Comparison of ENCODE assay signal across 14 mouse cellular contexts in genomic region chr12:5443091-5443531, GRCm38 (mm10).
A peak's percentile ranks its signal among the peaks of the same experiment; 100 is the strongest.
DNase-seq lines count a peak whose midpoint lies in the region; ATAC-seq and TF ChIP-seq lines count a peak whose summit lies in the region.
"Had no signal": no experiment of that assay in that cellular context is flagged by ENCODE, and none has a peak within 500 bp of the region (broad histone marks: within the 10 kb centered on the region; RNA-seq: fewer than 3 reads in every experiment).

No protein-coding gene starts in this region.

- H3K4me2 ChIP-seq in limb, embryonic 13.5 days (replicated peaks), result no peak overlapping the region
- no peak overlapping the region for H3K4me2 ChIP-seq in embryonic facial prominence, embryonic 14.5 days (ENCODE audit: low read depth, low read length)
- H3K4me2 ChIP-seq in forebrain, embryonic 14.5 days (ENCODE audit: low read length), result no peak overlapping the region
- no peak overlapping the region for H3K4me2 ChIP-seq in limb, embryonic 14.5 days (replicated peaks; ENCODE audit: low read depth, low read length, severe bottlenecking)

- ATAC-seq in limb, embryonic 13.5 days (ENCODE audit: low FRiP score, low read depth), result peak; percentile 60
- ATAC-seq in embryonic facial prominence, embryonic 14.5 days (ENCODE audit: low read depth), result peak; percentile 72
- ATAC-seq in forebrain, embryonic 14.5 days, result no peak
- peak; percentile 62 for ATAC-seq in limb, embryonic 14.5 days (ENCODE audit: low FRiP score, low read depth)

- H3K4me1 ChIP-seq in limb, embryonic 13.5 days, result peaks cover 14% of the 10 kb centered on the region
- H3K4me1 ChIP-seq in limb, embryonic 10.5 days, result peaks cover 5% of the 10 kb centered on the region; the same call in 1 of the 2 replicates
- peaks cover 16% of the 10 kb centered on the region for H3K4me1 ChIP-seq in embryonic facial prominence, embryonic 14.5 days (ENCODE audit: control insufficient read depth, insufficient read depth, low read length)
- H3K4me1 ChIP-seq in forebrain, embryonic 14.5 days (ENCODE audit: control insufficient read depth, insufficient read depth, low read length), result peaks cover 4% of the 10 kb centered on the region; the same call in 1 of the 2 replicates
- peaks cover 8% of the 10 kb centered on the region for H3K4me1 ChIP-seq in limb, embryonic 14.5 days (ENCODE audit: control insufficient read depth, insufficient read depth, low read length)

- H3K27me3 ChIP-seq in limb, embryonic 13.5 days, result no peaks in the 10 kb centered on the region
- no peaks in the 10 kb centered on the region for H3K27me3 ChIP-seq in limb, embryonic 10.5 days (ENCODE audit: low read depth, poor library complexity, severe bottlenecking)
- H3K27me3 ChIP-seq in embryonic facial prominence, embryonic 14.5 days (replicated peaks; ENCODE audit: control insufficient read depth, insufficient read depth, low read length), result no peaks in the 10 kb centered on the region
- no peaks in the 10 kb centered on the region for H3K27me3 ChIP-seq in forebrain, embryonic 14.5 days (replicated peaks; ENCODE audit: control insufficient read depth, insufficient read depth, low read length)
- H3K27me3 ChIP-seq in limb, embryonic 14.5 days (ENCODE audit: control insufficient read depth, insufficient read depth, low read length), result no peaks in the 10 kb centered on the region

- 53% methylated on average over 7 of the region's 7 CpGs for WGBS in limb, embryonic 13.5 days
- 82% methylated on average over 7 of the region's 7 CpGs for WGBS in limb, embryonic 10.5 days
- WGBS in embryonic facial prominence, embryonic 14.5 days, result 42% methylated on average over 7 of the region's 7 CpGs
- 64% methylated on average over 7 of the region's 7 CpGs for WGBS in forebrain, embryonic 14.5 days
- WGBS in limb, embryonic 14.5 days, result 52% methylated on average over 7 of the region's 7 CpGs

- H3K9me3 ChIP-seq in limb, embryonic 13.5 days, result no peaks in the 10 kb centered on the region
- no peaks in the 10 kb centered on the region for H3K9me3 ChIP-seq in limb, embryonic 10.5 days (replicated peaks)
- no peaks in the 10 kb centered on the region for H3K9me3 ChIP-seq in embryonic facial prominence, embryonic 14.5 days (ENCODE audit: control insufficient read depth, low read length)
- H3K9me3 ChIP-seq in forebrain, embryonic 14.5 days (replicated peaks; ENCODE audit: control insufficient read depth, low read length), result no peaks in the 10 kb centered on the region
- H3K9me3 ChIP-seq in limb, embryonic 14.5 days (ENCODE audit: control insufficient read depth, low read length), result no peaks in the 10 kb centered on the region

- no peak overlapping the region for H3K9ac ChIP-seq in limb, embryonic 13.5 days
- H3K9ac ChIP-seq in embryonic facial prominence, embryonic 14.5 days (ENCODE audit: low read depth, low read length), result no peak overlapping the region
- no peak overlapping the region for H3K9ac ChIP-seq in forebrain, embryonic 14.5 days (ENCODE audit: low read length)
- no peak overlapping the region for H3K9ac ChIP-seq in limb, embryonic 14.5 days (ENCODE audit: low read depth, low read length, severe bottlenecking)

- no peaks in the 10 kb centered on the region for H3K36me3 ChIP-seq in limb, embryonic 13.5 days
- H3K36me3 ChIP-seq in limb, embryonic 10.5 days, result no peaks in the 10 kb centered on the region
- no peaks in the 10 kb centered on the region for H3K36me3 ChIP-seq in embryonic facial prominence, embryonic 14.5 days (ENCODE audit: control insufficient read depth, insufficient read depth, low read length)
- H3K36me3 ChIP-seq in forebrain, embryonic 14.5 days (ENCODE audit: control insufficient read depth, insufficient read depth, low read length), result no peaks in the 10 kb centered on the region
- no peaks in the 10 kb centered on the region for H3K36me3 ChIP-seq in limb, embryonic 14.5 days (ENCODE audit: control insufficient read depth, insufficient read depth, low read length)

- TF ChIP-seq POLR2A in limb, embryonic 14.5 days (IDR thresholded peaks at IDR 0.05; ENCODE audit: borderline replicate concordance, extremely low read depth, insufficient read depth, insufficient read length), result no peak

- no peak overlapping the region for H3K4me3 ChIP-seq in limb, embryonic 13.5 days
- no peak overlapping the region for H3K4me3 ChIP-seq in limb, embryonic 10.5 days
- no peak overlapping the region for H3K4me3 ChIP-seq in embryonic facial prominence, embryonic 14.5 days (ENCODE audit: low read depth, low read length)
- no peak overlapping the region for H3K4me3 ChIP-seq in forebrain, embryonic 14.5 days (ENCODE audit: low read depth, low read length)
- H3K4me3 ChIP-seq in limb, embryonic 14.5 days (replicated peaks; ENCODE audit: low read length), result no peak overlapping the region
- H3K4me3 ChIP-seq: myocyte had no signal

- H3K27ac ChIP-seq in limb, embryonic 13.5 days, result no peak overlapping the region
- H3K27ac ChIP-seq in limb, embryonic 10.5 days, result no peak overlapping the region
- peak overlapping the region; percentile 62; the same call in 1 of the 2 replicates for H3K27ac ChIP-seq in embryonic facial prominence, embryonic 14.5 days (replicated peaks; ENCODE audit: low read depth, low read length)
- H3K27ac ChIP-seq in forebrain, embryonic 14.5 days (ENCODE audit: low read depth, low read length), result no peak overlapping the region
- H3K27ac ChIP-seq in limb, embryonic 14.5 days (replicated peaks; ENCODE audit: low read depth, low read length), result no peak overlapping the region

- no peak for DNase-seq in limb, embryonic 10.5 days (ENCODE audit: low spot score)
- peak; percentile 78 for DNase-seq in embryonic facial prominence, embryonic 14.5 days (ENCODE audit: low spot score)
- peak; percentile 33 for DNase-seq in forebrain, embryonic 14.5 days (ENCODE audit: low spot score)
- peak; percentile 37 for DNase-seq in limb, embryonic 14.5 days (ENCODE audit: low spot score)
- no peak for DNase-seq in liver
- no peak for DNase-seq in kidney, adult 11 months
- DNase-seq: adrenal gland, adult 8-10 months; kidney, adult 2 months; lung, adult 2 months; lung, postnatal 4 days; right cerebral cortex, postnatal 25 days; thymus, adult 2 months had no signal

Comparison
In these comparisons a context has a peak if more than half of its experiments do, and no peak if none do; other contexts are left out.
1. DNase-seq: peak in embryonic facial prominence, embryonic 14.5 days (single experiment), forebrain, embryonic 14.5 days (single experiment) and limb, embryonic 14.5 days (single experiment); none in limb, embryonic 10.5 days (single experiment), liver (single experiment) and kidney, adult 11 months (single experiment).